Mouse (Mus musculus): ENCODE data around the gene St6galnac3. TPM values are rescaled to one million over a fixed set of nuclear protein-coding genes. Genes with fewer than 3 reads are reported as not detected.

Gene St6galnac3
- polyA plus RNA-seq, 2 experiments, result 20.7 to 36.0 TPM

DNA sequence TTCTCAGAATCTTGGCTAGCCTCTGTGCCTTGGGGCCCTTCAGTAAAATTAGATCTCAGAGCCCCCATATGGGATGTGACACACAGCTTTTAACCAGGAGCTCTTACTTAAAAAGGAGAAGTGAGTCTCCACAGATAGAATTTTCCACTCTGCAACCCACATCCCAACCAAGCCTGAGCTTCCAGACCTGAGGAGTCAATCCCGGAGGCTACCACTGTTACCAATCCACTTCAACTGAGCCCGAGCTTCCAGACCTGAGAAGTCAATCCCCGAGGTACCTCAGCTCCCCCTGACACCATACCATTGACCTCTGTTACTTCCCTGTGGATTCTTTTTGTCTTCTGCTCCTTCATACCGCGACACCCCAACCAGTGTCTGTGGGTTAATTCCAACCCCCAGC is 463.0 kb downstream of the St6galnac3 start:
- 79% methylated on average over 5 of the region's 5 CpGs for WGBS
- H3K27me3 ChIP-seq (ENCODE audit: control insufficient read depth, insufficient read depth, low read length), result no peaks in the 10 kb centered on the region
- H3K36me3 ChIP-seq (ENCODE audit: control insufficient read depth, insufficient read depth, low read length), result no peaks in the 10 kb centered on the region
- TF ChIP-seq POLR2A (IDR thresholded peaks at IDR 0.05; ENCODE audit: borderline replicate concordance, extremely low read depth, insufficient read depth, insufficient read length), result no peak
- no peak overlapping the region for H3K9ac ChIP-seq (ENCODE audit: low read depth, low read length, severe bottlenecking)
- no peaks in the 10 kb centered on the region for H3K9me3 ChIP-seq (ENCODE audit: control insufficient read depth, low read length)
- DNase-seq (ENCODE audit: low spot score), result no peak
- H3K4me1 ChIP-seq (ENCODE audit: control insufficient read depth, insufficient read depth, low read length), result no peaks in the 10 kb centered on the region
- ATAC-seq (ENCODE audit: low FRiP score, low read depth), result no peak
- no peak overlapping the region for H3K4me2 ChIP-seq (replicated peaks; ENCODE audit: low read depth, low read length, severe bottlenecking)
- no peak overlapping the region for H3K27ac ChIP-seq (replicated peaks; ENCODE audit: low read depth, low read length)
- H3K4me3 ChIP-seq (replicated peaks; ENCODE audit: low read length), result no peak overlapping the region

GRCm38 (mm10) chr3:153260225-153260933 is 464.6 kb downstream of the St6galnac3 start:
- Histone ChIP-seq H3K36me3 (ENCODE audit: control insufficient read depth, insufficient read depth, low read length) (no peaks in the 10 kb centered on the region), H3K4me3 (replicated peaks; ENCODE audit: low read length) (no peak overlapping the region), H3K9ac (ENCODE audit: low read depth, low read length, severe bottlenecking) (no peak overlapping the region), H3K27me3 (ENCODE audit: control insufficient read depth, insufficient read depth, low read length) (no peaks in the 10 kb centered on the region), H3K27ac (replicated peaks; ENCODE audit: low read depth, low read length) (no peak overlapping the region), H3K4me2 (replicated peaks; ENCODE audit: low read depth, low read length, severe bottlenecking) (no peak overlapping the region), H3K9me3 (ENCODE audit: control insufficient read depth, low read length) (no peaks in the 10 kb centered on the region), H3K4me1 (ENCODE audit: control insufficient read depth, insufficient read depth, low read length) (no peaks in the 10 kb centered on the region)
- no peak for DNase-seq (ENCODE audit: low spot score)
- ATAC-seq (ENCODE audit: low FRiP score, low read depth), result no peak
- no peak for TF ChIP-seq POLR2A (IDR thresholded peaks at IDR 0.05; ENCODE audit: borderline replicate concordance, extremely low read depth, insufficient read depth, insufficient read length)
- 69% methylated on average over 7 of the region's 7 CpGs for WGBS

DNA sequence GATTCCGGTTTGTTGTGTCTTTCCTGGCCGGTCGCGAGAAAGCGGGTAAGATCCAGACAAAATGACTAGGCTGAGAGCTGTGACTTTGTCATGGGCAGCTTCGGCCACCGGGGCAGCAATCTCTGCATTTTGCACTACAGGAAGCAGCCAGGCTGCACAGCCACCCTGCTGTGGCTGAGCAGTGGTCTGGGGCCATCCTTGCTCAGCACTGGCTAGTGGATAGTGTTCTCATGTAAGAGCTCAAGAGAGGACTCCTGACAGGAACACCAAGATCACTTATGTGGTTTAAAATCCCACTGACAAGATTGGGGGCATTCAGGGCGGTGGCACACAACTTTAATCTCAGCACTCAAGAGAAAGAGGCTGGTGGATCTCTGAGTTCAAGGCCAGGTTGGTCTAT is 469.1 kb downstream of the St6galnac3 start:
- Histone ChIP-seq H3K27ac (replicated peaks; ENCODE audit: low read depth, low read length) (no peak overlapping the region), H3K36me3 (ENCODE audit: control insufficient read depth, insufficient read depth, low read length) (no peaks in the 10 kb centered on the region), H3K9me3 (ENCODE audit: control insufficient read depth, low read length) (no peaks in the 10 kb centered on the region), H3K9ac (ENCODE audit: low read depth, low read length, severe bottlenecking) (no peak overlapping the region), H3K4me1 (ENCODE audit: control insufficient read depth, insufficient read depth, low read length) (no peaks in the 10 kb centered on the region), H3K4me3 (replicated peaks; ENCODE audit: low read length) (no peak overlapping the region), H3K4me2 (replicated peaks; ENCODE audit: low read depth, low read length, severe bottlenecking) (no peak overlapping the region), H3K27me3 (ENCODE audit: control insufficient read depth, insufficient read depth, low read length) (no peaks in the 10 kb centered on the region)
- ATAC-seq (ENCODE audit: low FRiP score, low read depth) (no peak), DNase-seq (ENCODE audit: low spot score) (no peak)
- TF ChIP-seq POLR2A (IDR thresholded peaks at IDR 0.05; ENCODE audit: borderline replicate concordance, extremely low read depth, insufficient read depth, insufficient read length), result no peak
- WGBS, result 83% methylated on average over 8 of the region's 8 CpGs

DNA sequence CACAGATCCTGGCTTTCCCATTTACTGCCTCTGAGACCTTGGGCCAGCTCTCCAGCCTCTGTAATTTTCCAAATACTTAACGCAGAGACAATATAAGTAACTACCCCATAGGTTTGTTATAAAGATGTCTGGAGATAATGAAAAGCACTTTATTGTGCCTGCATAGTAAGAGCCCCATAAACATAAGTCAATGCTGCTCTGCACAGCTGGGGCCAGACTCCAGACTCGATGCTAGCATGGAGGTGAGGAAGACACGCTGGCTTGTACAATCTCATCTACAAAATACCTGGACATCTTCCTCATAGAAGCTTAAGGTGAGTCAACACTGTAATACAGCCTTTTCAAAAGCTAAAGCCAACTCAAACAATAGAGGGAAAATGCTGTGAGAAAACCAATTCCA is 473.3 kb downstream of the St6galnac3 start:
- 55% methylated on average over 3 of the region's 3 CpGs for WGBS
- Histone ChIP-seq H3K4me3 (replicated peaks; ENCODE audit: low read length) (no peak overlapping the region), H3K36me3 (ENCODE audit: control insufficient read depth, insufficient read depth, low read length) (no peaks in the 10 kb centered on the region), H3K4me1 (ENCODE audit: control insufficient read depth, insufficient read depth, low read length) (no peaks in the 10 kb centered on the region), H3K4me2 (replicated peaks; ENCODE audit: low read depth, low read length, severe bottlenecking) (no peak overlapping the region), H3K9me3 (ENCODE audit: control insufficient read depth, low read length) (no peaks in the 10 kb centered on the region), H3K9ac (ENCODE audit: low read depth, low read length, severe bottlenecking) (no peak overlapping the region), H3K27ac (replicated peaks; ENCODE audit: low read depth, low read length) (no peak overlapping the region), H3K27me3 (ENCODE audit: control insufficient read depth, insufficient read depth, low read length) (no peaks in the 10 kb centered on the region)
- no peak for DNase-seq (ENCODE audit: low spot score)
- no peak for TF ChIP-seq POLR2A (IDR thresholded peaks at IDR 0.05; ENCODE audit: borderline replicate concordance, extremely low read depth, insufficient read depth, insufficient read length)
- ATAC-seq (ENCODE audit: low FRiP score, low read depth), result no peak; the same call in 1 of the 2 replicates

DNA sequence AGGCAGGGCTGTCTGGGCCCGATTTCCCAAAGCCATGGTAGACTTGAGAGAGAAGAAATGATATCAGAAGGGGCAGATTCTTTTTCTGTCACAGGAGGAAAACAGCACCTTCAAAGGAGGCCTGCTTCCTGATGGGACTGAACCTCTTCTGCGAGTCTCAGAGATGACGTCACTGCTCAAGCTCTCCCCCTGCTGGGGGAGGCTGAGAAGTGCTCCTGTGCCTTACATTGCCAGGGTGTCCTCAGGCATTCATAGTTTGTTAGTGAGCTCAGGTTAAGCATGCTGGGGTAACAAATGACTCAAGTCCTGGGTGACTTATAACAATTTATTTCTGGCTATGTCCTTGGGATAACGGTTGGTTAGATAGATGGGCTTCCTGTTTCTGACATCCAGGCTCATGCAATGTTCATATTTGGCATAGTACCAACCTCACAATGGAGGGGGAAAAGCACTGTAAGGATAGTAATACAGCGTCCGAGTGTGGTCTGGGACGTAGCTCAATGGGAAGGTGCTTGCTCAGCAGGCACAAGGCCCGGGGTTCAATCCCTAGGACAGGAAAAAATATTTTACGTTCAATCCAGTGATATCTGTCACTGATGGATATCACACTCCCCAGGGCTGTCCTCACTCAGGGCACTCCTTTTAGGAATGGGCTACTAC is 474.2 kb downstream of the St6galnac3 start:
- no peak overlapping the region for H3K4me3 ChIP-seq (replicated peaks; ENCODE audit: low read length)
- H3K4me2 ChIP-seq (replicated peaks; ENCODE audit: low read depth, low read length, severe bottlenecking), result no peak overlapping the region
- no peak for TF ChIP-seq POLR2A (IDR thresholded peaks at IDR 0.05; ENCODE audit: borderline replicate concordance, extremely low read depth, insufficient read depth, insufficient read length)
- 54% methylated on average over 9 of the region's 9 CpGs for WGBS
- no peaks in the 10 kb centered on the region for H3K9me3 ChIP-seq (ENCODE audit: control insufficient read depth, low read length)
- DNase-seq (ENCODE audit: low spot score) (peak; percentile 33), ATAC-seq (ENCODE audit: low FRiP score, low read depth) (no peak)
- no peaks in the 10 kb centered on the region for H3K27me3 ChIP-seq (ENCODE audit: control insufficient read depth, insufficient read depth, low read length)
- H3K9ac ChIP-seq (ENCODE audit: low read depth, low read length, severe bottlenecking), result no peak overlapping the region
- H3K36me3 ChIP-seq (ENCODE audit: control insufficient read depth, insufficient read depth, low read length), result no peaks in the 10 kb centered on the region
- no peak overlapping the region for H3K27ac ChIP-seq (replicated peaks; ENCODE audit: low read depth, low read length)
- no peaks in the 10 kb centered on the region for H3K4me1 ChIP-seq (ENCODE audit: control insufficient read depth, insufficient read depth, low read length)

All from limb, embryonic 14.5 days (tissue).